Mouse (Mus musculus) ES-E14 (cell line): Measurements from ENCODE around the gene Slc16a3.

Experiments
- CHD2 ChIP-seq: IDR thresholded peaks from 2 replicates; pipeline ENCODE4 v1.6.1; 2014; ENCODE audit warnings: mild to moderate bottlenecking, low read depth, low read length, inconsistent platforms
- MAFK ChIP-seq: IDR thresholded peaks from 2 replicates; pipeline ENCODE4 v1.6.1; 2014; ENCODE audit warnings: mild to moderate bottlenecking, low read depth, low read length, inconsistent platforms; ENCODE audit not compliant: insufficient read depth
- ZC3H11A ChIP-seq: IDR thresholded peaks from 2 replicates; pipeline ENCODE4 v1.6.1; 2012; ENCODE audit warnings: low read depth, mild to moderate bottlenecking, inconsistent platforms, low read length, borderline replicate concordance

GRCm38 (mm10) chr11:120948861-120949851 is 876 bp downstream of the Slc16a3 start:
- TF ChIP-seq ZC3H11A = no peak
- TF ChIP-seq MAFK = no peak
- no peak for TF ChIP-seq CHD2
